Mouse (Mus musculus): ENCODE measurements at regions not wholly inside any gene's neighbourhood (a gene's known extent, or its start where the extent isn't known, plus 50 kb on each side); places are given as distances from the start of the nearest gene placed in this dataset.

DNA sequence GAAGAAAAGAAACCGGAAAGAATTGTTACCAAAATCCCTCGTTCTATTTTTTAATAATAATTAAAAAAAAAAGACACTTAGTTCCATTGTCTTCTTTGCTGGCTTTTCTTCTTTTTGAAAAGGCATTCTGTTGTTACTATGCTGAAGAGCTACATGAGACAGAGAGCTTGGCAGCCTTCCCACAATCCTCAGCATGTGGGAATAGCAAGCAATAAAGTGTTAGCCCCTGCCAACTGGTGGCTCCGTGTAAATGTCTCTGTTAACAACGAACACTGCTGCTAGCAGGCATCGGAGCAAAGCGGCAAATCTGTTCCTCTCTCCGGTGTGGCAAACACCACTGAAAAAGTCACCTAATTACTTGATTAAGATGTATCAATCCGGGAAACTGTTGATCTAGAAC lies 344.6 kb upstream of the Id4 start:
- H3K9me3 ChIP-seq (ENCODE audit: control insufficient read depth, low read length): no peaks in the 10 kb centered on the region
- DNase-seq (ENCODE audit: low spot score): no peak
- no peak overlapping the region for H3K27ac ChIP-seq (ENCODE audit: low read depth, low read length)
- no peak overlapping the region for H3K9ac ChIP-seq (ENCODE audit: low read depth, low read length)
- 85% methylated on average over 8 of the region's 8 CpGs for WGBS
- no peak overlapping the region for H3K4me2 ChIP-seq
- no peaks in the 10 kb centered on the region for H3K27me3 ChIP-seq (replicated peaks; ENCODE audit: control insufficient read depth, insufficient read depth, low read length)
- H3K4me3 ChIP-seq (ENCODE audit: low read depth, low read length): no peak overlapping the region
- H3K36me3 ChIP-seq (ENCODE audit: control insufficient read depth, insufficient read depth, low read length): no peaks in the 10 kb centered on the region
- no peaks in the 10 kb centered on the region for H3K4me1 ChIP-seq (replicated peaks; ENCODE audit: control insufficient read depth, insufficient read depth, low read length)
- ATAC-seq (replicated peaks; ENCODE audit: low FRiP score): no peak

DNA sequence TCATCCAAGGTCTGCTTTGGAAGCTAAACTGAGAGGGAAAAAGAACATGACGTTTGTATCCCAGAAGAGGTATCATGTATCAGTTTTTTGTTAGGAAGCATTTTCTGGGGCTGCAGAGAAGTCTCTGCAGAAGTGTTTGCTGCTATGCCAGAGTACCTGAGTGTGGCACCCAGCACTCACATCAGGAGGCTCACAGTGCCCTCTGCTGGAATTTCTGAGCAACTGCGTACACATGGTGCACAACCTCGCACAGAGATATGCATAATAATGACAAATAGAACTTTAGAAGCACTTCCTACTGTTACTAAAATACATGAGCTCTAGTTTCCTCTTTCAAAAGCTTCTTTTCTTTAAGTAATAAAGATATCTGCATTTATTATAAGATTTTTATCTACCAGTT lies 343.7 kb upstream of the Id4 start:
- Histone ChIP-seq H3K27ac (ENCODE audit: low read depth, low read length) (no peak overlapping the region), H3K9me3 (ENCODE audit: control insufficient read depth, low read length) (no peaks in the 10 kb centered on the region), H3K4me3 (ENCODE audit: low read depth, low read length) (no peak overlapping the region), H3K36me3 (ENCODE audit: control insufficient read depth, insufficient read depth, low read length) (no peaks in the 10 kb centered on the region), H3K4me2 (no peak overlapping the region), H3K9ac (ENCODE audit: low read depth, low read length) (no peak overlapping the region), H3K4me1 (replicated peaks; ENCODE audit: control insufficient read depth, insufficient read depth, low read length) (no peaks in the 10 kb centered on the region), H3K27me3 (replicated peaks; ENCODE audit: control insufficient read depth, insufficient read depth, low read length) (no peaks in the 10 kb centered on the region)
- no peak for ATAC-seq (replicated peaks; ENCODE audit: low FRiP score)
- 87% methylated on average over 3 of the region's 3 CpGs for WGBS
- no peak for DNase-seq (ENCODE audit: low spot score)

DNA sequence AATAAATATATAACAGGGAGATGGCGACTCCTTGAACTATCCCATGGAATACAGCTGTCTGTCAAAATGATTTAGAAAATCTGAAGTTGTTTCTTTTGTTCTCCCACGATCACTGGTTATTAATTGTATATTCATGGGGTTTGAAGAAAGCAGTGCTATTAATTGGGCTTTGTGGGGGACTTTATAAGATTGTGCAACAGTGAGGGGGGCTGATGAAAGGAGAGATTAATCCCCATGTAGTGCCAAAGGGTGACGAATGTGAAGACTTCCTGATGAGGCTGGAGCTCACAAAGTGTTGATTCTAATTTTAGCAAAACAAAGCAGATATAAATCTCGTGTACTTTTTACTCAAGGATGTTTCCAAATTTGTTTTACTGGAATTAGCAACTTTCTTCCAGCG lies 340.0 kb upstream of the Id4 start:
- no peak overlapping the region for H3K4me3 ChIP-seq (ENCODE audit: low read depth, low read length)
- no peak overlapping the region for H3K4me2 ChIP-seq
- 63% methylated on average over 5 of the region's 5 CpGs for WGBS
- DNase-seq (ENCODE audit: low spot score) (no peak), ATAC-seq (replicated peaks; ENCODE audit: low FRiP score) (no peak)
- H3K4me1 ChIP-seq (replicated peaks; ENCODE audit: control insufficient read depth, insufficient read depth, low read length): no peaks in the 10 kb centered on the region
- no peaks in the 10 kb centered on the region for H3K27me3 ChIP-seq (replicated peaks; ENCODE audit: control insufficient read depth, insufficient read depth, low read length)
- no peaks in the 10 kb centered on the region for H3K9me3 ChIP-seq (ENCODE audit: control insufficient read depth, low read length)
- H3K36me3 ChIP-seq (ENCODE audit: control insufficient read depth, insufficient read depth, low read length): no peaks in the 10 kb centered on the region
- no peak overlapping the region for H3K9ac ChIP-seq (ENCODE audit: low read depth, low read length)
- no peak overlapping the region for H3K27ac ChIP-seq (ENCODE audit: low read depth, low read length)

- no peak for DNase-seq (ENCODE audit: low spot score)
- H3K27ac ChIP-seq (ENCODE audit: low read depth, low read length): no peak overlapping the region
- no peaks in the 10 kb centered on the region for H3K4me1 ChIP-seq (replicated peaks; ENCODE audit: control insufficient read depth, insufficient read depth, low read length)
- WGBS: 74% methylated on average over 2 of the region's 2 CpGs
- no peak overlapping the region for H3K4me3 ChIP-seq (ENCODE audit: low read depth, low read length)
- no peak overlapping the region for H3K9ac ChIP-seq (ENCODE audit: low read depth, low read length)
- H3K36me3 ChIP-seq (ENCODE audit: control insufficient read depth, insufficient read depth, low read length): no peaks in the 10 kb centered on the region
- ATAC-seq (replicated peaks; ENCODE audit: low FRiP score): no peak
- no peaks in the 10 kb centered on the region for H3K27me3 ChIP-seq (replicated peaks; ENCODE audit: control insufficient read depth, insufficient read depth, low read length)
- no peak overlapping the region for H3K4me2 ChIP-seq
- H3K9me3 ChIP-seq (ENCODE audit: control insufficient read depth, low read length): peaks cover 2% of the 10 kb centered on the region; the same call in 1 of the 2 replicates
Measured at GRCm38 (mm10) chr13:47940696-47941095, 320.3 kb upstream of the Id4 start.

GRCm38 (mm10) chr13:47942368-47942787 lies 318.6 kb upstream of the Id4 start:
- Histone ChIP-seq H3K9ac (ENCODE audit: low read depth, low read length) (no peak overlapping the region), H3K27ac (ENCODE audit: low read depth, low read length) (no peak overlapping the region), H3K27me3 (replicated peaks; ENCODE audit: control insufficient read depth, insufficient read depth, low read length) (no peaks in the 10 kb centered on the region), H3K4me1 (replicated peaks; ENCODE audit: control insufficient read depth, insufficient read depth, low read length) (no peaks in the 10 kb centered on the region), H3K9me3 (ENCODE audit: control insufficient read depth, low read length) (no peaks in the 10 kb centered on the region), H3K4me2 (no peak overlapping the region), H3K36me3 (ENCODE audit: control insufficient read depth, insufficient read depth, low read length) (no peaks in the 10 kb centered on the region), H3K4me3 (ENCODE audit: low read depth, low read length) (no peak overlapping the region)
- ATAC-seq (replicated peaks; ENCODE audit: low FRiP score): no peak
- no peak for DNase-seq (ENCODE audit: low spot score)
- WGBS: 21% methylated on average over 8 of the region's 8 CpGs

- ATAC-seq (replicated peaks; ENCODE audit: low FRiP score) (no peak), DNase-seq (ENCODE audit: low spot score) (no peak)
- no peaks in the 10 kb centered on the region for H3K36me3 ChIP-seq (ENCODE audit: control insufficient read depth, insufficient read depth, low read length)
- no peaks in the 10 kb centered on the region for H3K9me3 ChIP-seq (ENCODE audit: control insufficient read depth, low read length)
- no peak overlapping the region for H3K27ac ChIP-seq (ENCODE audit: low read depth, low read length)
- no peak overlapping the region for H3K4me2 ChIP-seq
- H3K27me3 ChIP-seq (replicated peaks; ENCODE audit: control insufficient read depth, insufficient read depth, low read length): no peaks in the 10 kb centered on the region
- no peaks in the 10 kb centered on the region for H3K4me1 ChIP-seq (replicated peaks; ENCODE audit: control insufficient read depth, insufficient read depth, low read length)
- no peak overlapping the region for H3K9ac ChIP-seq (ENCODE audit: low read depth, low read length)
- H3K4me3 ChIP-seq (ENCODE audit: low read depth, low read length): no peak overlapping the region
- 82% methylated on average over 5 of the region's 5 CpGs for WGBS
Measured at GRCm38 (mm10) chr13:47943645-47944044, 317.4 kb upstream of the Id4 start.

- DNase-seq (ENCODE audit: low spot score): no peak
- Histone ChIP-seq H3K4me3 (ENCODE audit: low read depth, low read length) (no peak overlapping the region), H3K27ac (ENCODE audit: low read depth, low read length) (no peak overlapping the region), H3K36me3 (ENCODE audit: control insufficient read depth, insufficient read depth, low read length) (no peaks in the 10 kb centered on the region), H3K9me3 (ENCODE audit: control insufficient read depth, low read length) (no peaks in the 10 kb centered on the region), H3K4me2 (no peak overlapping the region), H3K9ac (ENCODE audit: low read depth, low read length) (no peak overlapping the region), H3K27me3 (replicated peaks; ENCODE audit: control insufficient read depth, insufficient read depth, low read length) (no peaks in the 10 kb centered on the region), H3K4me1 (replicated peaks; ENCODE audit: control insufficient read depth, insufficient read depth, low read length) (no peaks in the 10 kb centered on the region)
- no peak for ATAC-seq (replicated peaks; ENCODE audit: low FRiP score)
- 88% methylated on average over 10 of the region's 10 CpGs for WGBS
Measured at GRCm38 (mm10) chr13:47948098-47948865, 312.7 kb upstream of the Id4 start.

- no peaks in the 10 kb centered on the region for H3K36me3 ChIP-seq (ENCODE audit: control insufficient read depth, insufficient read depth, low read length)
- no peak overlapping the region for H3K27ac ChIP-seq (ENCODE audit: low read depth, low read length)
- no peak for ATAC-seq (replicated peaks; ENCODE audit: low FRiP score)
- WGBS: 51% methylated on average over 2 of the region's 2 CpGs
- H3K9me3 ChIP-seq (ENCODE audit: control insufficient read depth, low read length): no peaks in the 10 kb centered on the region
- no peak overlapping the region for H3K4me2 ChIP-seq
- no peak overlapping the region for H3K4me3 ChIP-seq (ENCODE audit: low read depth, low read length)
- no peak overlapping the region for H3K9ac ChIP-seq (ENCODE audit: low read depth, low read length)
- H3K27me3 ChIP-seq (replicated peaks; ENCODE audit: control insufficient read depth, insufficient read depth, low read length): no peaks in the 10 kb centered on the region
- H3K4me1 ChIP-seq (replicated peaks; ENCODE audit: control insufficient read depth, insufficient read depth, low read length): no peaks in the 10 kb centered on the region
- no peak for DNase-seq (ENCODE audit: low spot score)
Measured at GRCm38 (mm10) chr13:47950456-47950855, 310.6 kb upstream of the Id4 start.

DNA sequence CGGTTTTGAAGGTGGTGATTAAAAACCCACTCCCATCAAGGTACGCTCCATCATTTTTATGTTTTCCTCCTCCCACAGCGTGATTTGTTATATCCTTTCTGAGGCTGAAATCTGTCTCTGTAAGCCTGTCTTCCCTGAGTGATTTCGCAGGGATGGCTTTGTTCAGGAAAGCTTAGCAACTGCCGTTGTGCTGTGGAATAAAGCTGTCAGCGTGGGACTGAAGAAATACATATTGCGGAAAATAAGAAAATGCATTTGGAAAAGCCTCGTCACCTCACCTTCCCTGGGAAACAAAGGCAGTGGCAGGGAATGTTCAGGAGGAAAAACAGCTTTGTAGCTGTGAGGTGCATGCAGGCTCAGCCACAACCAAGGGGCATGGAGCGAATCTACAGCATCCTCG lies 310.0 kb upstream of the Id4 start:
- Histone ChIP-seq H3K4me3 (ENCODE audit: low read depth, low read length) (no peak overlapping the region), H3K27me3 (replicated peaks; ENCODE audit: control insufficient read depth, insufficient read depth, low read length) (no peaks in the 10 kb centered on the region), H3K4me2 (no peak overlapping the region), H3K9ac (ENCODE audit: low read depth, low read length) (no peak overlapping the region), H3K27ac (ENCODE audit: low read depth, low read length) (no peak overlapping the region), H3K36me3 (ENCODE audit: control insufficient read depth, insufficient read depth, low read length) (no peaks in the 10 kb centered on the region), H3K9me3 (ENCODE audit: control insufficient read depth, low read length) (no peaks in the 10 kb centered on the region), H3K4me1 (replicated peaks; ENCODE audit: control insufficient read depth, insufficient read depth, low read length) (no peaks in the 10 kb centered on the region)
- DNase-seq (ENCODE audit: low spot score): no peak
- whole genome bisulfite sequencing: 79% methylated on average over 10 of the region's 10 CpGs
- no peak for ATAC-seq (replicated peaks; ENCODE audit: low FRiP score)

Data from liver, embryonic 11.5 days (tissue).